Comparison of ENCODE assay signal across 18 mouse cellular contexts in genomic region chr2:35684735-35685312, GRCm38 (mm10).
DNase-seq lines count a peak whose midpoint lies in the region; ATAC-seq and TF ChIP-seq lines count a peak whose summit lies in the region.
"Had no signal": no experiment of that assay in that cellular context is flagged by ENCODE, and none has a peak within 500 bp of the region (broad histone marks: within the 10 kb centered on the region; RNA-seq: fewer than 3 reads in every experiment).

No protein-coding gene starts in this region.

- H3K4me3 ChIP-seq in hindbrain, embryonic 10.5 days = no peak overlapping the region
- H3K4me3 ChIP-seq in hindbrain, postnatal 0 days (ENCODE audit: low read length) = no peak overlapping the region
- no peak overlapping the region for H3K4me3 ChIP-seq in neural tube, embryonic 13.5 days
- no peak overlapping the region for H3K4me3 ChIP-seq in forebrain, embryonic 14.5 days (ENCODE audit: low read depth, low read length)
- H3K4me3 ChIP-seq in olfactory bulb, adult 2 months (ENCODE audit: insufficient read depth, low read depth, low read length) = no peak overlapping the region
- no peak overlapping the region for H3K4me3 ChIP-seq in cerebellum, adult 2 months (replicated peaks; ENCODE audit: insufficient read depth, low read depth, low read length)

- 0 out of 2 replicates have a peak overlapping the region, but pooled peaks have one; percentile 35 for H3K27ac ChIP-seq in hindbrain, embryonic 10.5 days
- no peak overlapping the region for H3K27ac ChIP-seq in hindbrain, postnatal 0 days
- peak overlapping the region; percentile 75 for H3K27ac ChIP-seq in neural tube, embryonic 13.5 days (replicated peaks)
- peak overlapping the region; percentile 61 for H3K27ac ChIP-seq in forebrain, embryonic 14.5 days (ENCODE audit: low read depth, low read length)
- peak overlapping the region; percentile 9; the same call in 1 of the 2 replicates for H3K27ac ChIP-seq in olfactory bulb, adult 2 months (ENCODE audit: insufficient read depth, low read depth, low read length)
- no peak overlapping the region for H3K27ac ChIP-seq in cerebellum, adult 2 months (ENCODE audit: insufficient read depth, low read length)

- no peak for TF ChIP-seq POLR2A in olfactory bulb, adult 2 months (IDR thresholded peaks at IDR 0.05; ENCODE audit: insufficient read depth, low read depth, low read length)
- TF ChIP-seq POLR2A in cerebellum, adult 2 months (IDR thresholded peaks at IDR 0.05; ENCODE audit: borderline replicate concordance, insufficient read depth, low read length) = no peak

- H3K9me3 ChIP-seq in hindbrain, embryonic 10.5 days = no peaks in the 10 kb centered on the region
- H3K9me3 ChIP-seq in hindbrain, postnatal 0 days (ENCODE audit: low read length) = no peaks in the 10 kb centered on the region
- no peaks in the 10 kb centered on the region for H3K9me3 ChIP-seq in neural tube, embryonic 13.5 days
- no peaks in the 10 kb centered on the region for H3K9me3 ChIP-seq in forebrain, embryonic 14.5 days (replicated peaks; ENCODE audit: control insufficient read depth, low read length)

- WGBS in hindbrain, embryonic 10.5 days = 64% methylated on average over 9 of the region's 9 CpGs
- WGBS in hindbrain, postnatal 0 days = 32% methylated on average over 9 of the region's 9 CpGs
- WGBS in neural tube, embryonic 13.5 days = 40% methylated on average over 9 of the region's 9 CpGs
- 9% methylated on average over 9 of the region's 9 CpGs for WGBS in forebrain, embryonic 14.5 days
- WGBS in olfactory bulb, adult 2 months = 25% methylated on average over 9 of the region's 9 CpGs
- WGBS in cerebellum, adult 2 months = 11% methylated on average over 9 of the region's 9 CpGs

- no peaks in the 10 kb centered on the region for H3K27me3 ChIP-seq in hindbrain, embryonic 10.5 days (ENCODE audit: insufficient read depth, poor library complexity, severe bottlenecking)
- no peaks in the 10 kb centered on the region for H3K27me3 ChIP-seq in hindbrain, postnatal 0 days (ENCODE audit: insufficient read depth, low read length)
- H3K27me3 ChIP-seq in neural tube, embryonic 13.5 days = no peaks in the 10 kb centered on the region
- no peaks in the 10 kb centered on the region for H3K27me3 ChIP-seq in forebrain, embryonic 14.5 days (replicated peaks; ENCODE audit: control insufficient read depth, insufficient read depth, low read length)
- no peaks in the 10 kb centered on the region for H3K27me3 ChIP-seq in cerebellum, adult 2 months (ENCODE audit: control insufficient read depth, insufficient read depth, low read length)

- H3K4me1 ChIP-seq in hindbrain, embryonic 10.5 days (replicated peaks) = peaks cover 70% of the 10 kb centered on the region
- peaks cover 36% of the 10 kb centered on the region for H3K4me1 ChIP-seq in hindbrain, postnatal 0 days (ENCODE audit: insufficient read depth, low read length)
- H3K4me1 ChIP-seq in neural tube, embryonic 13.5 days (replicated peaks) = peaks cover 99% of the 10 kb centered on the region
- peaks cover 75% of the 10 kb centered on the region for H3K4me1 ChIP-seq in forebrain, embryonic 14.5 days (ENCODE audit: control insufficient read depth, insufficient read depth, low read length)
- peaks cover 44% of the 10 kb centered on the region for H3K4me1 ChIP-seq in olfactory bulb, adult 2 months (ENCODE audit: control insufficient read depth, insufficient read depth, low read length)
- H3K4me1 ChIP-seq in cerebellum, adult 2 months (ENCODE audit: control insufficient read depth, insufficient read depth, low read length) = peaks cover 91% of the 10 kb centered on the region

- no peak for TF ChIP-seq CTCF in hindbrain, postnatal 0 days (IDR thresholded peaks at IDR 0.05; ENCODE audit: low read depth)
- no peak for TF ChIP-seq CTCF in olfactory bulb, adult 2 months (IDR thresholded peaks at IDR 0.05; ENCODE audit: insufficient read depth, low read depth, low read length)
- no peak for TF ChIP-seq CTCF in cerebellum, adult 2 months (IDR thresholded peaks at IDR 0.05; ENCODE audit: borderline replicate concordance, insufficient read depth, low read depth, low read length)

- no peak overlapping the region for H3K4me2 ChIP-seq in hindbrain, postnatal 0 days (ENCODE audit: low read depth, low read length)
- no peak overlapping the region for H3K4me2 ChIP-seq in neural tube, embryonic 13.5 days
- H3K4me2 ChIP-seq in forebrain, embryonic 14.5 days (ENCODE audit: low read length) = peak overlapping the region; percentile 8
- H3K4me2 ChIP-seq: lung, embryonic 14.5 days had no signal

- no peak overlapping the region for H3K9ac ChIP-seq in hindbrain, postnatal 0 days (replicated peaks; ENCODE audit: low read length)
- H3K9ac ChIP-seq in neural tube, embryonic 13.5 days = no peak overlapping the region
- H3K9ac ChIP-seq in forebrain, embryonic 14.5 days (ENCODE audit: low read length) = no peak overlapping the region
- H3K9ac ChIP-seq: lung, embryonic 14.5 days had no signal

- peaks cover 15% of the 10 kb centered on the region for H3K36me3 ChIP-seq in hindbrain, embryonic 10.5 days
- no peaks in the 10 kb centered on the region for H3K36me3 ChIP-seq in hindbrain, postnatal 0 days (ENCODE audit: insufficient read depth, low read length)
- H3K36me3 ChIP-seq in neural tube, embryonic 13.5 days = no peaks in the 10 kb centered on the region
- no peaks in the 10 kb centered on the region for H3K36me3 ChIP-seq in forebrain, embryonic 14.5 days (ENCODE audit: control insufficient read depth, insufficient read depth, low read length)

- no peak for ATAC-seq in hindbrain, postnatal 0 days
- ATAC-seq in neural tube, embryonic 13.5 days (ENCODE audit: low read depth) = no peak
- ATAC-seq in forebrain, embryonic 14.5 days = peak; percentile 66
- ATAC-seq: activated CD4-positive, CD25-positive, alpha-beta regulatory T cell, adult 4 months; CD4-positive, CD25-positive, alpha-beta regulatory T cell, adult 4 months; intestine, embryonic 16.5 days had no signal

- no peak for DNase-seq in hindbrain, embryonic 10.5 days (ENCODE audit: low spot score)
- no peak for DNase-seq in hindbrain, postnatal 0 days (ENCODE audit: low spot score)
- DNase-seq in neural tube, embryonic 10.5 days (ENCODE audit: extremely low spot score, low spot score) = no peak
- peak; percentile 87 for DNase-seq in forebrain, embryonic 14.5 days (ENCODE audit: low spot score)
- DNase-seq in cerebellum, adult 2 months = no peak
- DNase-seq in left cerebral cortex, adult 9 months (ENCODE audit: low spot score in 2 of 2) = no peak
- DNase-seq: cerebellum, adult 9-10 months; embryo, embryonic 11 days; kidney, postnatal 25 days; liver; lung, embryonic 14.5 days; spleen, adult 18-20 months; thymus, postnatal 4 days had no signal

Comparison
In these comparisons a context has a peak if more than half of its experiments do, and no peak if none do; other contexts are left out.
1. H3K27ac ChIP-seq: peak in hindbrain, embryonic 10.5 days (single experiment), neural tube, embryonic 13.5 days (single experiment), forebrain, embryonic 14.5 days (single experiment) and olfactory bulb, adult 2 months (single experiment); none in hindbrain, postnatal 0 days (single experiment) and cerebellum, adult 2 months (single experiment).